Mouse (Mus musculus) duodenum, adult 2 months (tissue): ENCODE measurements around the gene Wdr59. TPM values are rescaled to one million over a fixed set of nuclear protein-coding genes. Genes with fewer than 3 reads are reported as not detected.

Experiments
- polyA plus RNA-seq: library from polyadenylated mRNA; depleted of rRNA; stranded (reverse); fragments of >200 nt; gene quantifications from 2 replicates; pipeline ENCODE4 v1.2.3, GENCODE M21; 2012; ENCODE audit warnings: low replicate concordance; rRNA removed

Gene Wdr59
- 1.5 and 2.7 TPM in 2 replicates for polyA plus RNA-seq

GRCm38 (mm10) chr8:111521713-111522429, at the start of gene Wdr59:
TSS of gene Wdr59 (minus strand) at chr8:111522092.

GRCm38 (mm10) chr8:111536031-111536977, 14.4 kb upstream of the Wdr59 start, which contains the start of gene Znrf1:
TSS of gene Znrf1 (plus strand) at chr8:111536097.

Other genes with a start within 250 kb of the Wdr59 start
- gene Rfwd3, start 221.9 kb downstream of the Wdr59 start, polyA plus RNA-seq, result 3.4 and 4.2 TPM in 2 replicates
- 0.27 and 1.1 TPM in 2 replicates for gene Mlkl, start 183.9 kb downstream of the Wdr59 start, polyA plus RNA-seq
- gene Fa2h, start 128.3 kb downstream of the Wdr59 start, polyA plus RNA-seq, result 0.05 and 2.0 TPM in 2 replicates
- 30.9 and 37.7 TPM in 2 replicates for gene Znrf1, start 14.0 kb upstream of the Wdr59 start, polyA plus RNA-seq
- 4.1 and 13.0 TPM in 2 replicates for gene Ldhd, start 108.3 kb upstream of the Wdr59 start, polyA plus RNA-seq
- 1.4 and 3.8 TPM in 2 replicates for gene Zfp1, start 121.3 kb upstream of the Wdr59 start, polyA plus RNA-seq
- 54.5 and 33,096 TPM in 2 replicates for gene Ctrb1, start 168.9 kb upstream of the Wdr59 start, polyA plus RNA-seq
- gene Bcar1, start 221.7 kb upstream of the Wdr59 start, polyA plus RNA-seq, result 107 and 191 TPM in 2 replicates